Mouse (Mus musculus) frontal cortex, postnatal 25 days (tissue): Measurements from ENCODE around the gene Daglb.

ENCODE experiments used
- DNase-seq, 2 experiments: peaks; one replicate each; pipeline ENCODE4 v3.0.0; 2022; ENCODE audit warnings: low spot score in 2 of 2

Gene Daglb

DNA sequence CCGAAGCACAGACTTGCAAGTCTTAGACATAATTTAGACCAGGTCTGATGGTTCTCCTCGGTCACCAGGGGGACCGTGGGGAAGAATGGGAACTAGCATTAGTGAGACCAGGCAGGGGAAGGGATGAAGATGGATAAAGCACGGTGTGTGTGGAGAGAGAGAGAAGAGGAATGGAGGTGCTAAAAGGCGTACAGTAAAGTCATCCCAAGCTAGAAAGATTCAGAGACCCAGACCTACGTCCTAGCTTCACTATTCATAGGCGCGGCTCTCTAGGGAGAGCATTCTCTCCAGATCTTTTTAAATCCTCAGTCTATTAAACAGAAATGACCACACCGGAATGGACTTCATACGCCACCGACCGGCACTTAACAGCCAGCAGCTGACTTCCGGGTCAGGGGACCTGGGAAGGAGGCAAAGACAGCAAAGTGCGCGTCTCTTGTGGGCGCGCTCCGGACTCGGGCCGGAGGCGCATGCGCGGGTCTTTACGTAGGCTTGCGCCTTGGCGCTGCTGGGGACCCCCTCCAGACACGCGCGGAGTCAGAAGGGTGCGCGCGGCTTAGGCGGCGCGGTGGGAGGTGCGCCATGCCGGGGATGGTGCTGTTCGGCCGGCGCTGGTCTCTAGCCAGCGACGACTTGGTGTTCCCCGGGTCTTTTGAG, at the start of gene Daglb:
Gene Daglb, plus strand, starts transcription at position 485 of the 657 bp plus-strand sequence.
- peak; percentile 76 to 88 for DNase-seq

DNA sequence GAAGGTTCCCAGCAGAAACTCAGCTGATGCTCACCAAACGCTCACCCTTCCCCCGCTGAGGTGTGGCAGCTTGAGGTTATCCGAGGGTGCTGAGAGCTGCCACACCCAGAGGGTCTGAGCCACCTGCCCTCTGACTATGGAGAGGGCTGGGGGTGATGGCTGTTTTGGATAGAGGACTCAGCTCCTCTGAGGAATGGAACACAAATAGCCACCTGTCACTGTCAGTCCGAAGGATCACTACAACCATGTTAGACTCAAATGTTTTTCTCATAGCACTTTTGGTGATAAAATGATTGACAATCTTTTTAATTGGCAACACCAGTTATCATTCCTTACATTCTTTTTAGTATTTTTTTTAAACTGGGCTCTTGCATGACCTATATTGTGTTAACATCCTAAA, 42.9 kb upstream of the Daglb start:
- DNase-seq: no peak

DNA sequence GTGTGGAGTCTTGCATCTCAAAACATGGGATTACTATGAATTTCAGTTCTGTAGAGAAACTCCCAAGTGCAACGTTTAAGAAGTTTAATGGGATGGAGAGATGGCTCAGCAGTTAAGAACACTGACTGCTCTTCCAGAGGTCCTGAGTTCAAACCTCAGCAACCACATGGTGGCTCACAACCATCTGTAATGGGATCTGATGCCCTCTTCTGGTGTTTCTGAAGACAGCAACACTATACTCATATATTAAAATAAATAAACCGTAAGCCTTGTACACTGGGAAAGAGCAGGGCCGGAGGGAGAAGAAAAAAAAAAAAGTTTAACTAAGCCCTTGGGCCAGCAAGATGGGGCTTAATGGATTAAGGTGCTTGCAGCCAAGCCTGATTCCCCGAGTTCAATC, 41.4 kb upstream of the Daglb start:
- DNase-seq: no peak

DNA sequence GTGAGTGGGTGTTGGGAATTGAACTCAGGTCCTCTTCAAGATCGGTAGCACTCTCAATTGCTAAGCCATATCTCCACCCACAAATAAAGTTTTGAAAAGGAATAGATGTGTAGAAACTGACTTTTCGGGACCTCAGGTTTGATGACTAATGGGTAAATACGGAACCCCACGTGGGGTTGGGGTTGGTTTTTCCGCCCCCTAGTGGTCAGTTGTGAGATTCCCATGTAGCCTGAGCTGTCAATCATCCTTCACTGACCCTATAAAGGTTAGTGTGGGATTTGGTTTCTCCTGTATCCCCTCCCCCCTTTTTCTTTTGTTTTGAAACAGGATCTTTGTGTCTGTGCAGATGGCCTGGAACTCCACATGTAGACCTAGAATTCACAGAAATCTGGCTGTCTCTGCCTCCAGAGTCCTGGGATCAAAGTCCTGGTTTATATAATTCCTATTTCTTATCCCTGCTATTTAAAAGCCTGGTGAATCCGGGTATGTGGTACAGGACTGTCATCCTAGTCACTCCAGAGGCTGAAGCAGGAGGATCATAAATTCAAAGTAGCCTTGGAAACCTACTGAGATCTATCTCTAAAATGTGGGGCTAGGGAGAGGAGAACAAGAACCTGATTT, 40.4 kb upstream of the Daglb start:
- peak; percentile 11 to 16 for DNase-seq

DNA sequence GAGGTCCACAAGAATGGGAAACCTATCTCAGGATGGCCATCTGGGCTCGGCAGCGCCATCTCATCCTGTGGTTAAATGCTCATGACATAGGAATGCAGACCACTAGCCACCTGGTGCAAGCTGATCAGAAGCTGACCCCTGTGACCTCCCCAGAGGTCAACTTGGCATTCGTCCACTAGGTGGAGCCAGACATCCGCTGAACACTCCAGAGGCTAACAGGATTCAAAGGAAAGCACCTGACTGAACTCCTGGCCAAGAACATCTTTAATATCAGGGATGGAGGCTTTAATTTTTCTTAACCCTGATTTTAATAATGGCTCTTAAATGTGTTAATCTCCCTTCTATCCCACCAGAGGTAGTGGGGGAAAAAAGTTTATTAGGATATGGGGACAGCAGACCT, 30.0 kb upstream of the Daglb start:
- DNase-seq: peak; percentile 16 to 24

DNA sequence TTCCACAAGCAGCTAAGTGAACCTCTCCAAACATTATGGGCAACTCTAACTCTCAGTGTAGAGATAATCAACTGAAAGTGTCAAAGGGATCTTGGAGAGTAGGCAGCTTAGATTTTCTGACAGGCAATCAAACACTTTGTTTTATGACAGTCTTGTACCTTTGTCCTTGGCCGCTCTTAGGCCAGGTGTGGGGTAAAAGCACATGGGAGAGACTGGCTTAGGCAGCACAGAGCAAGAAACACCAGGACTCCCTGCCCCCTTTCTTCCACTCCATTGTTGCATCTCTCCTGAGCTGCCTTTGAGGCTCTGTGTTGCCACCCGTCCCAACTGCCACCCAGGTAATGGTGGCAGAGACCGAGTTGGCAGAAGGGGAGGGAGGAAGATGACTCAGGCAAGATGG, 23.1 kb upstream of the Daglb start:
- no peak for DNase-seq

DNA sequence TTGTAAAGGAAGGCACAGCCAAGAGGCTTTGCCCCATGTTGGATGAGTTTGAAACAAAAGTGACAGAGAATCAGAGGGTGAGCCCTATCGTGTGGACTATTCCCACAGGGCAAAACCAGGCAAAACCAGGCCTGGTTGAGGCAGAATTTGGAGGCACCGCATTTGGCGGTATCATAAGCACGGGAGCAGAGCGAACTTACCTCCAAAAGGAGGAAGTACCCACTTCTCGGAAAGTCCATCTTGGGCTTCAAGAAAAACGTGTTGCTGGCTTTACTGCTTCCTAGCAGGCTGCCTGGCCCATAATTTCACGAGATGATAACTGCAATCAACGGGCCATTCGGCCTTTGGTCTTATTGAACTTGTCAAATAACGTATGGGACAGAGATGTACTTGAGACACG, 22.6 kb upstream of the Daglb start:
- no peak for DNase-seq

DNA sequence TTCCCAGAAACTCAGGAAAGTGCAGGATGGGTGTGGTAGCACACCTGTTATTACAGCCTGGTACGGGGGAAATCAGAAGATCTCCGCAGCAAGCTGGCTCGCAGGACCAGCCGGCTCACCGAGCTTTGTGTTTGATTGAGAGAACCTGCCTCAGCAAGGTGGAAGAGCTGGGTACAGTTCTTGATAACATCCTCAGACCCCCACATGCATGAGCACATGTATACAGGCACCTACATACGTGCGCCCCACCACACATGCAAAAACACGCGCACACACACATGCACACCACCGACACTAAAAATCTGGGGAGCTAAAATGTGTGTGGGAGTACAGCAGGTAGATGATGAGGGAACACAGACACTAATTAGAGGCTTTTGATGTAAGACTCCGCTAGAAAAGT, 713 bp upstream of the Daglb start:
- no peak for DNase-seq

DNA sequence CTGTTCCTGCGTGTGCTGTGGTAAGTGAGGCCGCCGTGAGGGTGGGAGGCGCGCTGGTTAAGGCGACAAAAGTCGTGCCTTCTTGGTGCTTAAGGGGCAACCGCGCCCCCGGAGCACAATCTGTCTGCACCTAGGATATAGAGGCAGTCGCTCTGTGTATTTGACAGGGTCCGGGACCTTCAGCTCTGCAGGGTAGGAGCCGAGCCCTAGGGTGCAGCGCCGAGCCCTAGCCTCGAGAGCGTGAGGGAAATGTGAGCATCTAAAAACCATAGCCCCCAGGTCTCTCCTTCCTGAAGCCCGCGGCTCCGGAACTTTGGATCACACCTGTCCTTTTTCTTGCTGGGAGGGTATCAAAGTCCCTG, 354 bp downstream of the Daglb start:
- no peak for DNase-seq

DNA sequence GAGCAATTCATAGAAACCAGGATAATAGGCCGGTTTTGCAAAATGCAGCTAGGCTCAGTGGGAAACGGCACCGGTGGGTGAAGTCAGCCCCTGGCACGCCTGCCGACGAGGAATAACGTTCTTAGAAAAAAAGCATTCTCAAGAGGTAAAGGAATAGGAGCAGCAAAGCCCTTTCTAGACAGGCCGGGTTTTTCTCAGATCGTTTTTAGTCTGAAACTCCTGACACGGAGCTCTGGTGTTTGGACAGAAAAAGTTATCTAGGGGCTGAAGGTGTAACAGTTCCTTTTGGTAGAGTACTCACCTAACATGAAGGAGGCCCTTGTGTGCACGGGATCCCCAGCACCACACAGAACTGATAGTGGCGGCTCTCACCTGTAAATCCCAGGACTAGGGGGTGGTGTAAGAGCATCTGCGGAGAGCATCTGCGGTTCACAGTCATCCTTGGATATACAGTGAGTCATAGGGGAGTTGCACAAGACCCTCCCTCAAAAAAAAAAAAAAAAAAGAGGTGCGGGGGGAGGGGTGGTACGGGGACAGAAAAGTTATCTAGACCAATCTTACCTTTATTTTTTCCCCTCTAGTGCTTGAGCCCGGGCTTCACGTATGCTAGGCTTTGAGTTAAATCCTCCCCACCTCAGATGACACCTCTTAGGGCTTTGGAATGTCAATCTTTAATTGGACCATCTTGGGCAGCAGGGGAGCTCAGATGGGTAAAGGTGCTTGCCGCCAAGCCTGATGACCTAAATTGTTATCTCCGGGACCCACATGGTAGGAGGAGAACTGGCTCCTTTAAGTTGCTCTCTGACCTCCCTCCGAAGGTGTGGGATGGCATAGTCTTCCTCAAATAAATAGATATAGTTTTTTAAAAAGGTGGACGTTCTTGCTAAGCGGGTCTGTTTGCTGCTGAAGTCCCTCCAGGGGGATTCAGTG, 1.0 kb downstream of the Daglb start:
- DNase-seq: no peak

DNA sequence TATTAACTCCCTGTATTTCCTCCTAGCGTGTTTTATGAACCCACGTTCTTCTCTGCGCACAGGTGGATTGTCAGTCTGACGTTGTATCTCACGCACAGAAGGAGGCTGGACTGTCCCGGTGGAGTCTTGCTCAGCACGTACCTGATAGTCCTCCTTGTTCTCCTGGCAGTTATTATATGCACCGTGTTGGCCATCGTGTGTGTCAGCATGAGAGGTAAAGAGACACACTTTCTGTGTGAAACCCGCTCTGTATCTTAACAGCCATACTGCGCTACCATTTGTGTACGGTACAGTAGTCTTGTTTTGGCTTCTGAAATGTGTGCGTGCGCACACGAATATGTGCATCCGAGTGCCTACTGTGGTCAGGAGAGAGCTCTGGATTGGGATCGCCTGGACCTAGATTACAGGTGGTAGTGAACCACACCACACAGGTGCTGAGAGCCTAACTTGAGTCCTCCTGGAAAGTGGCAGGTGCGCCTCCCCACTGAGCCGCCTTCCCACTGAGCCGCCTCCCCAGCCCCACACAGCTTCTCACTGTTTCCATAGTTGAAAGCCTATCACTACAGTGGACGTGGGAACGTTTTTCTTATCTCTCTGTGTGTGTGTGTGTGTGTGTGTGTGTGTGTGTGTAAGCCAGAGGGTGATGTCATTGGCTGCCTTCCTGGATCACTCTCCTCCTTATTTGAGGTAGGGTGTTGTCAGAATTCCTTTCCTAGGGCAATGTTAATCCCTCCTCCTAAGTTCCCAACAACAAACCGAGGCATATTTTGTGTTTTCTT, 2.7 kb downstream of the Daglb start:
- no peak for DNase-seq

DNA sequence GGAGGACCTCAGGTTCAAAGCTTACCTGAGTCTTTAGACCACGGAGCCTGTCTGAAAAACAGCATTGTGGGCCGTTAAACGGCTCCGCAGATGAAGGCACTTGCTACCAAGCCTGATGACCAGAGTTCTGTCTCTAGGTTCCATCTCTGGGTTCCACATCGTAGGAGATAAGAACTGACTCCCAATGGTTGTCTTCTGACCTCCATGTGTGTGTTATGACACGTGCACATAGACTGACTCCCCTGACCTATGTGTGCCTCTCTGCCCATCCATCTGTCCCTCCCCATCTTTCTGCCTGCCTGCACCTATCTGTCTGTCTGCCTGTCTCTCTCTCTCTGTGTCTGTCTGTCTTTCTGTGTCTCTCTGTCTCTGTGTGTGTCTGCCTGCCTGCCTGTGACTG, 3.5 kb downstream of the Daglb start:
- no peak for DNase-seq

DNA sequence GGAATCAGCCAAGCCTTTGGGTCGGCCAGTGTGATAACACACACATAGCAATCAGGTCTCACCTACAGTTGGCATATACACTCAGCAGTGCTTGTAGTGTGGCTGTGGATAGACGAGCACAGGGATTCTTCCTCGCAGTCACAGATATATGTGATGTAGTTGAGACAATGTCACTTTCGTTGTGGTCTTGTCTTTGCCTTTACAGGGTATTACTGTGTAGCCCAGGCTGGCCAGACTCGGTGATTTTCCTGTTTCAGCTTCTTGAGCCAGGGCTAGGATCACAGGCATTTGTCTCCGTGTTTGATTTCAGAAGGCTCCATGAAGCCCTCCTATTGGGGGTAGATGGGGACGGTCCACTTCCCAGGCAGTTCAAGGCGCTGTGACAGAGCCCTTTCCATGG, 5.2 kb downstream of the Daglb start:
- no peak for DNase-seq

DNA sequence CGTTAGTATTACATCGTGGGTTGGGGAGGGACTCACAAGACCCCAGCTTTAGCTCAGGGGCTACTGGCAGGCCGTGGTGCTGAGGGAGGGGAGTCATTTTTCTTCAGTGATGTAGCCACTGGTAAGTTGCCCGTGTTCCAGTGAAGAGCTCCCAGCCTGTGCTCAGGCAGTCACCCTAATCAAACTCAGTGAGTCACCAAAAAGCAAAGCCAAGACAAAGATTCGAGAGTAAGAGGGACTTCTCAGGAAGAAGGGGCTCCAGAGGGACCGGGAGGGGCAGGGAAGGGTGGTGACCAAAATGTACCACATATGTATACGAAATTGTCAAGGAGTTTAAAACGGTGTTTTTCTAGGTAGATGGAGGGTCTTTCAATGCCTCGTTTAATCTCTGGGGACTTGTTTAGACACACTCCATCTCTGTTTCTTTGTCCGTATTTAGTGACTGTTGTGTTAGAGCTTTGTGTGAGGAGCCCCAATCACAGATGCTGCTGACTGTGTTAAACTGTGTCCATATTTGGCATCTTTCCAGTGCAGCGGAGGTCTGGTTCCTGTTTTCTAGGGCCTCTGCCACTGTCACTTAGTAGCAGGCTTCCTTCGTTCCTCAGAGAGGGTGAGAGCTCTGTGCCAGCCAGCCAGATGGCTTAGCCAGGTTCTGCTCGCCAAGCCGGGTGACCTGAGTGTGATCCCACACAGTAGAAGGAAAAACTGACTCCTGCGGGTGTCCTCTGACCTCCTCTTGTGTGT, 6.2 kb downstream of the Daglb start:
- no peak for DNase-seq

DNA sequence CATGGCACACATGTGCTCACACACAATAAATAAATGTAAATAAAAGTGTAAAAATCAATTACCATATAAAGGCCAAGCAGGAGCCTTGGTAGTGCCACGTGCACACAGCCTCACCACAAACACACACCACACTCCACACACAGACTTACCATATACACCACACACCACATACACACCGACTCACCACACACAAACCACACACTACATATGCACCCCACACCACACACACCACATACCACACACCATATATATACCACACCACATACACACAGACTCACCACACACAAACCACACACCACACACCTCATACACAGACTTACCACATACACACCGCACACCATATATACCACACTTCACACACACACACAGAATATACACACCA, 6.8 kb downstream of the Daglb start:
- DNase-seq: no peak

DNA sequence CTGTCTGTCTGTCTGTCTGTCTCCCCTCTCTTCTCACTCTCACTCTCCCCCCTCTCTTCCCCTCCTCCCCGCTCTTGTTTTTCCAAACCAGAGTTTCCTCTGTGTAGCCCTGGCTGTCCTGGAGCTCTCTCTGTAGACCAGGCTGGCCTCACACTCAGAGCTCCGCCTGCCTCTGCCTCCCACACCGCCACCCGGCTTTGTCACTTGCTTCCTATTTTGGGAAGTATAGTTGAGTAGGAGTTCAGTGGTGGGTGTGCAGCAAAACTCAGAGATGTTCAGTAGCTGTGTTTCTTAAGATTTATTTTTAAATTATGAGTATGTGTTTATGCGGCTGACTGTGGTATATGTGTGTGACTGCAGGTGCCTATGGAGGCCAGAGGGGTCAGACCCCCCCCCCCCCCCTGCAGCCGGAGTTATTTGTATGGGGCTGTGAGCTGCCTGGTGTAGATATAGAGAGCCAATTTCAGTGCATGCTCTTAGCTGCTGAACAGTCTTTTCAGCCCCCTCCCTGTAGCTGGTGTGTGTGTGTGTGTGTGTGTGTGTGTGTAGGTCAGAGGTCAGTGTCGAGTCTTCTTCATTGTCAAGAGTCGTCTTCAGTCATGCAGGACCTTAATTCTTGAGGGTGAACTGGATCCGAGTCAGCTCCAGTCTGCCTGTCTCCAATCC, 7.7 kb downstream of the Daglb start:
- DNase-seq: no peak

DNA sequence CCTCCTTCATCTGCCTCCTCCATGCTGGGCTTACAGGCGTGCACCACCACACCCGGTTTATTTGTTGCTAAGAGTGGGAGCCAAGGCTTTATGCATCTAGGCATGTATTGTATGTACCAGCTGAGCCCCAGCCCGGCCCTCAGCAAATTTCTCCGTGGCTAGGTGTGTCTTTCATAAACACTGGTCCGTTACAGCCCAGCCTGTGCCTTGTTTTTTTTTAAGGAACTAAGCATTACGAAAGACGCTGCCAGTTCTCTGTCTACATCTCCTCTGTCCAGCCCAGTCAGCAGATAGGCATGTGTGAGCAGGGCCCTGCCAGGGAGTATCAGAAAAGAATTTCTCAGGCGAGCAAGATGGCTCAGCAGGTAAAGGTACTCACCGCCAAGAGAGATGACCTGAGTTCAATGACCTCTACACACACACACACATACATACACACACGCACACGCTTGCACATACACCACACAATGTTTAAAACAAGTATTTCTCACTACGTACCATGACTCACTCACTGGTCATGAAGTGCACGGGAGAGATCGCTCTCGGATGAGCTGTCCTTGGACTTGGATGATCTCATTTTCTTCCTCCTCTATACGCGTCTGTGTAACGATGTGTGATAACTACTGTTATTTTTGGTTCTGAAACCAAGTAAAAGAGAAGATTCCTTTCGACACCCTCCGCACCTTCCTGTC, 10.9 kb downstream of the Daglb start:
- no peak for DNase-seq

DNA sequence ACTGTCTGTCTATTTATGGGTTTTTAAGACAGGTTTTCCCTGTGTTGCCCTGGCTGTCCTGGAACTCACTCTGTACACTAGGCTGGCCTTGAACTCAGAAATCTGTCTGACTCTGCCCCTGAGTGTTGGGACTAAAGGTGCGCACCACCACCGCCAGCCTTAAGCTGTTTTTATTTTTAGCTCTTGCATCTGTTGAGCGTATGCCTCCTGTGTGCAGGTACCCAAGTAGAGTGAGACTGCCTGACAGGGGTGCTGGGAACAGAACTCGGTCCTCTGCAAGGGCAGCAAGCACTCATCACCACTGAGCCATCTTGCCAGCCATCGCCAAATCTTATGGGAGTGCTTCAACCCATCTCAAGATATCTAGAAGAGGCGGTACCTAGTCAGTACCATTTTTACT, 11.6 kb downstream of the Daglb start:
- no peak for DNase-seq

DNA sequence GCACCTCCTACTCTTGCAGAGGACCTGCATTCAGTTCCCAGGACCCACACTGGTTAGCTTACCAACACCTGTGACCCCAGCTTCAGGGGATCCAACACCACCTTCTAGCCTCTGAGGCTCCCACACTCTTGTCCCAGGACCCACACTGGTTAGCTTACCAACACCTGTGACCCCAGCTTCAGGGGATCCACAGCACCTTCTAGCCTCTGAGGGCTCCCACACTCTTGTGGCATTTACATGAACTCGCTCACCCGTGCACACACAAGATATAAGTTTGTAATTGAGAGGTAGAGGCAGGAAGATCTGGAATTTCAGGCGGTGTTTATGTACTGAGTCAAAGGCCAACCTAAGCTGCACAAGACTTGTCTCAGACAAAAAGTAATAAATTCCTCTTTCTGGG, 13.5 kb downstream of the Daglb start:
- DNase-seq: no peak

DNA sequence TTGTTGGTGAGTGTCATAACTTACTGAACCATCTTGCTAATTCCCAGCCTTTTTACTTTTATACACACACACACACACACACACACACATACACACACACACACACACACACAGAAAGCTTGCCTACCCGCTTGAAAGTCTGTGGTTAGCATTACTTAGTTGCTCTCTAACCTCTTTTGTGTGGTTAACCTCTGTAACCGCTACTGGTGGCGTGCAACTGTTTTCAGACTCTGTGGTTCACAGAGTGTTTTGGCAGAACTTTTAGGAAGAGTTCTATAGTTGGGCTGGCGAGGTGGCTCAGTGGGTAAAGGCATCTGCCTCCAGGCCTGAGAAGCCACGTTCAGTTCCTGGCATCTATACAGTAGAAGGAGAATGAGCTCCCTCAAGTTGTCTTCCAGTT, 20.6 kb downstream of the Daglb start:
- no peak for DNase-seq
